Mouse (Mus musculus) MEL-GATA-1-ER (cell line): ENCODE measurements around the gene Cdiptos.

Experiments
- DNase-seq: peaks from one replicate; pipeline ENCODE4 v3.0.0-alpha.2; 2012; ENCODE audit warnings: low read depth; ENCODE audit errors: extremely low read depth

Gene Cdiptos

GRCm38 (mm10) chr7:126975950-126976866, at the start of gene Cdiptos:
Gene Cdiptos, minus strand, starts transcription at chr7:126976098.
- DNase-seq: peak; percentile 93

DNA sequence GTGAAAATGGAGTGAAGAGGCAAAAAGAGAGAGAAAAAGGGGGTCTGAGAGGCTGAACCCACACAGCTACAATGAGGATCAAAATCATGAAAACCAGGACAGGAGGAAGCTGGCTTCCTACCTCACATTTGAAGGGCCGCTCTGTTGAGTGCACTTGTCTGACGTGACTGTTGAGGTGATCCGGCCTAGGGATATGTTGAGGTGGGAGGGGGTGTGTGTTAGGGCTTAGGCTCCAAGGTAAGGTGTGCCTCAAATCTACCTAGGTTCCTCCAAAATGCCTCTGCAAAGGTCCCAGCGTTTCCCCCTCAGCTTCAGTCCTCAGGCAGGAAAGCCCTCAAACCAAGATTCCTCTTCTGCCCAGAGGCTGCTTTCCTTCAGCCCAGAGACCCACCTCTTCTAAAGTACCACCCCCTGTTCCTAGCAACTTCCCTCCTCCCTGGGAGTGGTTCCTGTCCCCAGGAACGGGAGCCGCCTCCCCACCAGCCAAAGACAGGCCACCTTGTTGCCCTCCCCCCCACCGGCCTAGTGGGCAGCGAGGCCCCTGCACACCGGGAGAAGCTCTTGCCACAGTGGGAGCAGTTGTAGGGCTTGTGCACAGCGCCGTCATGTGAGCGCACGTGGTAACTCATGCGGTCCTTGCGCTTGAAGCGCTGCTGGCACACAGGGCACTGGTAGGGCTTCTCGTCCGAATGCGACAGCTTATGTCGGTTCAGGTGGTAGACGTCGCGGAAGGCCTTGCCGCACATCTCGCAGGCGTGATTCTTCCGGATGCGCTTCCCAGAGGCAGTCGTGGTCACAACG, 49.1 kb upstream of the Cdiptos start:
- DNase-seq: peak; percentile 70

DNA sequence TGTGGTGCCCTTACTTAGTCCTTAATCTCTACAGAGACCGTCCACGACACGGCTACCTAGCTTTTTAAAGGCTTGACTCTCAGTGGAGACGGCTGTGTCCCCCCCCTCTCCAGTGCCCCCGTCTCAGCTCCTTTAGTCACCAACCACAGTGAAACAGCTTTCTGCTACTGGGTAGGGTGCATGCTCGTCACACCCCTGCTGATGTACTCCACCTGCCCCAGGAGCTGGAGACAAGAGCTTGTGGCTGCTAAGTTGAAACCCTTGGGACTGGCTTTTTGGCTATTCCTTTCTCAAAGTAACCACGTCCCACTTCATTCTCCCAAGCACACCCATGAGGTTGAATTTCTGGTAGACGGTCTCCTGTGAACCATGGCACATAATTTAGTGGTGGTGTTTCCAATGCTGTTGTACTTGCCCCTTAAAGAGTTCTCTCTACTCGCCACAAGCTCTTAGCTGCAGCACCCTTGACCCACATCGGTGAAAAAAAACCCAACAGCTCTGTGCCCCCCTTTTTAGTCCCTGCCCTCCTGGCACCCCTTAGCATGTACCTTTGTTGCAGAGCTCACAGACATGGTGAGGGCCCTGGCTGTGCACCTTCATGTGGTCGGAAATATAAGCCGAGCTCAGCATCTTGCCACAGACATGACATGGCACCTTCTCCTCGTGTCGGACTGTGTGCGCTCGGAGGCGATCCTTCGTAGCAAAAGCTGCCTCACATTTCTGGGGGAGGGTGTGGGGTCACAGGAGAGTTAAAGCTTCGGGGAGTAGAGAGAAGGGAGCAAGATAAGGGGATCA, 48.2 kb upstream of the Cdiptos start:
- DNase-seq: no peak

- no peak for DNase-seq
Measured at GRCm38 (mm10) chr7:127023272-127023691, 47.4 kb upstream of the Cdiptos start.

DNA sequence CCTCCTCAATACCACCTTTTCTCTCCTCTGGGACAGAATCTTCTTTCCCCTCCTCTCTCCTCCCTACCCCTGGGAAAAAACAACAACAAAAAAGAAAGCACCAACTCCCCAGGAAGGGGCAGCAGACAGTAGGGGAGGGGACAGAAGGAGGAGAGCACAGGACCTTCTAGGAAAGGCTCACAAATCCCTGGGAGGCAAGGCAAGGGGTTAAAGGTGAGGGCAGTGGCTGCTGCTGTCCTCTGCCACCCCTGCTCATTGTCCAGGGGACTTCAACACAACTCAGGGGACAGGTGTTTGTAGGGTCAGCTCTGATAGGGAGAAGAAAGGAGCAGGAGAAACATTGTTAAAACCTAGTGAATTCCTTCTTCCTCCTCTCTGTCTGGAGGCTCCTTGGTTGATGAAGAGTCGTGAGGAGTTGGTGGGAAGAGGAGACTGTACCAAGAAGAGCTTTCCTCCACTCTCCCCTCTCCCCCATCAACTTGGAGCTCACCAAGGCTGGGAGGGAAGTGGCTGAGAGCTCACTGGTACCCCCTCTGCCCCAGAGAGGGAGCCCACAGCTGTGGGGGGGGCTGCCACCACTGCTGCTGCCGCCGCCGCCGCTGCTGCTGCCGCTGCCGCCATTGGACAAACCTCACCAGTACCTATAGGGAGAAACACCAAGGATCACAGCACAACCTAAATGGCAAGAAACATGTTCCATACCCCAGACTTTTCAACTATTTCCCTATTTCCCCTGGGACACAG, 46.8 kb upstream of the Cdiptos start:
- DNase-seq: no peak

DNA sequence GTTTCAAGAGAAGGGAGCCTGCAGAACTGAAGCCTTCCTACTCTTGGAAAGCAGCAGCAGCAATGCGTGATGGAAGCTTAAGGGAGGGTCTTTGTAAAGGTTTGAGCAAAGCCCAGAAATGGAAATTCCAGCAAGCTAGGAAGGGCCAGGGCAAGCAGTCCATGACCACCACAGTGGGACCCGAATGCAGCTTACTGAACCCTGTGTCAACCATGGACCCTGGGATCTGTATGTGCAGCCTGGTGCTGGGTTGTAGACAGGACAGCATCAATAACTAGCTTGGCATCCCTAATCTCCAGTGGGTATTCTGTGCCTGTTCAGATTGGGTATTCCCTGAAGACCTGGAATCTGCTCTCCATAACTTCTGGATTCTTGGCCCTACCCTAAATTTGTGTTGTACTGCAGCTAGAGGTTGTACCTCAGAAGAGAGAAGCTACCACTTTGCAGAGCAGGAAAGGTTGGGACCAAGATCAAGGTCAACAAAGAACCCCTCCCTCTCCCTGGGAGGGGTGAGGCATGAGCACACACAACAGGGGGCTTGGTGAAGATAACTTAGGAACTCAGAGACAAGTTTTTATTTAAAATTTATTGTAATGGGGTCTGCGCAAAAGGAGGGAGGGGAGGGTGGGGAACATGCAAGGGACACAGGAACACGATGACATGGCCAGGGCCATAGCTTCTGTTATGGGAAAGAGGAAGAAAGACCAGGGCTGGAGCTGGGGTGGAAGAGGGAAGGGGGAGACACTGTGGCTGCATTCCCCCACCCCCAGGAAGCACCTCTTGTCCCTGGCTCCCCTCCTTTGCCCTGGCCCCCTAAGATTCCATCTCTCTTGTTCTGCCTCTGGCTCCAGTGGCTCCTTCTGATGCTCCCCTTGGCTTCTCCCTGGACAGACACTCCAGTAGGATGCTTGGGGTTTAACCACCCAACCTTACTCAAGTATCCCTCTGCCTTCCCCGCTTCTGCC, 45.9 kb upstream of the Cdiptos start:
- no peak for DNase-seq

GRCm38 (mm10) chr7:127020901-127021562, 45.1 kb upstream of the Cdiptos start, which contains the start of the genes Gm42742 and Prrt2:
Gene Gm42742, minus strand, starts transcription at chr7:127021097.
Gene Prrt2, minus strand, starts transcription at chr7:127021211.
- no peak for DNase-seq

GRCm38 (mm10) chr7:127020491-127020890, 44.6 kb upstream of the Cdiptos start:
- DNase-seq: no peak

- no peak for DNase-seq
Measured at GRCm38 (mm10) chr7:127020031-127020430, 44.1 kb upstream of the Cdiptos start.

GRCm38 (mm10) chr7:127019306-127019960, 43.5 kb upstream of the Cdiptos start:
- DNase-seq: no peak

DNA sequence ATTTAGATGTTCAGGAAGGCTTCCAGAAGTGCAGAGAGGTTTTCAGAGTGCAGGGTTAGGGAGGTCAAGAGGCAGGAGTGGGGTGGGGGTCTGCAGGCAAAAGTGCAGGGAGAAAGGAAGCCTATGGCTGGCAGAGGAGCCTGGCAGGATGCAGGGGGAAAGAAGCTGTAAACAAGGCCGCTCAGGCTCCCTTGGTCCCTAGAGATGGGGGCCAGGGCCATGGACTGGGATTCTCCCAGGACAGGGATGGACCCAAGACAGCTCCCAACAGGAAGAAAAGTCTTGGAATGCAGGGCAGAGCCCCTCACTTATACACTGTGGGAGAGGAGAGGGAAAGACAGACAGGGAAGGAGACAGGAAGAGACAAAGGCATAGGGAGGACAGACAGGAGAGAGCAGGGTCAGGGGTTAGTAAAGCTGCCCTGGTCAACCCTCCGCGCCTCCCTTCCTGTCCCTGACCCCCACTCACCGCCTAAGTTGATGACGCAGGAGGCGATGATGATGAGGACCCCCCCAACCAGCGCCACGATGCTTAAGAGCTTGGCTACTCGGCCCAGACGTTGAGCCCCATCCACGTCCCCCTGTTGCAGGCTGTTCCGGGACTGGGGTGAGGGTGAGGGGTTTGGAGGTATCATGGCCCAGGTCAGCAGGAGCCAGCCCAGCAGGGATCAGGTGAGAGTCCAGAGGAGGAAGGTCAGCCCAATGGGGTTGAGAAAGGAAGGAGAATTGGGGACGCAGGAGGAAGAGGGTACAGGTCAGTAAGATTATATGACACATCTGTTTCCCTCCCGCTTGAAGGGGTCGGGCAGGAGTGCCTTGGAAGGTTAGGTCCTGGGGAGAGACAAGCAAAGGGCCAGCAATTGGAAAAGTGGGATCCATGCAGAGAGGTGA, 42.8 kb upstream of the Cdiptos start:
- DNase-seq: no peak

GRCm38 (mm10) chr7:127017950-127018345, 42.0 kb upstream of the Cdiptos start:
- DNase-seq: no peak

DNA sequence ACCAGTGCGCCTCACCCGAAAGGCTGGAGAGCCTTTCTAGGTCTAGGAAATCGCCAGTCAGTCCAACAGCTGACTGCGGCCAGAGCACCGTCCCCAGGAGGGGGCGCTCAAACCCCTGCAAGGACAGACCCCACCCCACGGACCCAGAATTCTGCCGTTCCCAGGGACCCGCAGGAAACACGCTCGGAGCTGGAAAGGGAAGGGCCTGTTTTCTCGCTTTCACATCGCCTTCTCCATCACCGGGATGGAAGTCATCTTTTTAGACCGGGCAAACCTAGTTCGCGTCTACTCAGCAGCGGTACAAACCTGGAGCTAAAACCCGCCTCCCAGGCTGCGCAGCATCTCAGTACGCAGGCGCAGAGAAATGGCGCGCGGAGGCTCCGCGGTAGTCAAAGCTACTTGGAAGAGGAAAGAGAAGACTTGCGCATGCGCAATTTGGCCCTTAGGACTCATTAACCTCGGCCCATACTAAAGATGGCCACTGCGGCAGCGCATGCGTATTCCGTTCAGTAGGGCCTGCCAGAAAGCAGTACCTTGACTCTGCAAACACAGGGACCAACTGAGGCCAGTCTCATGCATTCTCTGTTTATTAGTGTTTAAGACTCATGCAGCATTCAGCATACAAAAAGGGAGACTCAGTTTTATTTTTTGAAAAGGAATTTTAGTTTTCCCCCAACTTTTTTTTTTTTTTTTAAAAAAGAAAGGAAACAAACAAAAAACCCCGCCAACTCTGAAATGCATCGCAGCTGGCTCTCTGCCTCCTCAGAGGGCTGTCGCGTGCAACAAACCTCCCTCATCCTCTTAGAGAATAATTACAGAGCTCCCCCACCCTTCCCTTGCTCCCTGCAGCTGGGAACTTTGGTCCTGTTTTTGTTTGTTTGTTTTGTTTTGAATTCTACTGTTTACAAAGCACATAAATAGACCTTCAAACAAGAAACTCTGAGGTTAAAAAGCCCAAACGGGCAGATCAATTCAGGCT, 41.4 kb upstream of the Cdiptos start, which contains the start of gene Pagr1a:
Gene Pagr1a (minus strand): TSS at position 382 of the 979 bp plus-strand sequence.
- DNase-seq: peak; percentile 95

DNA sequence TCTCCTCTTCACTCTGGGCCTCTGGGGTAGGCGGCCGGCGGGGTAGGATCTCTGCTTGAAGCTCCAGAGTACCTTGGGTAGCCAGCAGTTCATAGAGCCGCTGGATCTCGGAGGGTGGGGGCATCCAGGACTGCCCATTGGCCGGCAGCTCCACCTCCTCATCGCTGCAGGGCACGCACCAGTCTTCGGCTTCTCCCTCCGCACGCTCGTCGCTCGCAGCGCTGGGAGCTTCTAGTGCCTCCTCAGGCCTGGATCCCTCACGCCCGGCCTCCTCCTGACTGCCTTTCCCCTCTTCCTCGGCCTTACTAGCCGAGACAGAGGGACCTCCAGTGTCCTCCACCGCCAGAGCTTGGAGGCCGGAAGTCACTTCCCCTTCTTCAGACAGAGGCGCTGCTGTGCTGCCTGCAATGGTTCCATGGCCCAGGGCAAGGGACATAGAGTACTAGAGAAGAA, 40.6 kb upstream of the Cdiptos start:
- peak; percentile 65 for DNase-seq

DNA sequence TGATC, 40.4 kb upstream of the Cdiptos start, which contains the start of gene Pagr1b:
Gene Pagr1b (minus strand): TSS at position 4 of the 5 bp plus-strand sequence.
- no peak for DNase-seq

DNA sequence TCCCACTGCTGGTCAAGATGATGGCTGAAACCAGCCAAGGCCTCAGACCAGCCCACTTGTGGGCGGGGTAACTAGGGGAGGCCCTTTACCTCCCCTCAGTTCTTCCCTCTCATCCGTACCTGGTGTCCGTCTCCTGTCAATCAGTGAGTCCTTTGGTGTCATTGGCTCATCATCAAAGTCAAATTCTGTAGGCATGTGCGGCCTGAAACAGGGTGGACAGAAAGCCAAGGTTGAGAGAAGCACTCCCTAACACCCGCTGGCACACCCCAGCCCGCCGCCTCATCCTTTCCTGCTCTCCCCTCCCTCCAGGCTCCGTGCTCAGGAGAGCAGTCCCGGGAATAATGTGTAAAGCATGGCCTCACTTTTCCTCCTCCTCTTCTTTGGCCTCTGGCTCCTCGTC, 40.2 kb upstream of the Cdiptos start:
- DNase-seq: no peak

- DNase-seq: no peak
Measured at GRCm38 (mm10) chr7:127014993-127015392, 39.1 kb upstream of the Cdiptos start.
